Mouse (Mus musculus) kidney, adult 11 months (tissue): ENCODE measurements at regions not wholly inside any gene's neighbourhood (a gene's known extent, or its start where the extent isn't known, plus 50 kb on each side); places are given as distances from the start of the nearest gene placed in this dataset.
A peak's percentile ranks its signal among the peaks of the same experiment; 100 is the strongest.

Experiments
- DNase-seq: peaks from one replicate; pipeline ENCODE4 v3.0.0; 2022

DNA sequence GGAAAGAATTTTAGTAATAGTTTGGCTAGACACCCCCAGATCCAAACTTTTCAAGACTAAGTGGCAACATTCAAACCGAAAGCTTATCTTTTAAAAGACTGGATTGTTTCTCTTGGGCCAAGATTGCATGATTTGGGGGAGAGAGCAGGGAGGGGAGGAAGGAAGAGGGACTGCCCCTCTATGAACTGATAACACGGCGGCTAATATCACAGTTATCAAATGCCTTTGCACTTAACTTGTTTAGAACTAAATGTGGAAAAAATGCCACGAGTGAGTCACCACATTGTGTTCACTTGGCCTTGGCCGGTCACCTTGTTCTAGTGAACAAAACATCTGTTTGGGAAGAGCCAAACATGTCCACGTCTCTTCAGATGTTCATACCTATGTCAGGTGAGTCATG, 92.3 kb downstream of the Tes start:
- no peak for DNase-seq

DNA sequence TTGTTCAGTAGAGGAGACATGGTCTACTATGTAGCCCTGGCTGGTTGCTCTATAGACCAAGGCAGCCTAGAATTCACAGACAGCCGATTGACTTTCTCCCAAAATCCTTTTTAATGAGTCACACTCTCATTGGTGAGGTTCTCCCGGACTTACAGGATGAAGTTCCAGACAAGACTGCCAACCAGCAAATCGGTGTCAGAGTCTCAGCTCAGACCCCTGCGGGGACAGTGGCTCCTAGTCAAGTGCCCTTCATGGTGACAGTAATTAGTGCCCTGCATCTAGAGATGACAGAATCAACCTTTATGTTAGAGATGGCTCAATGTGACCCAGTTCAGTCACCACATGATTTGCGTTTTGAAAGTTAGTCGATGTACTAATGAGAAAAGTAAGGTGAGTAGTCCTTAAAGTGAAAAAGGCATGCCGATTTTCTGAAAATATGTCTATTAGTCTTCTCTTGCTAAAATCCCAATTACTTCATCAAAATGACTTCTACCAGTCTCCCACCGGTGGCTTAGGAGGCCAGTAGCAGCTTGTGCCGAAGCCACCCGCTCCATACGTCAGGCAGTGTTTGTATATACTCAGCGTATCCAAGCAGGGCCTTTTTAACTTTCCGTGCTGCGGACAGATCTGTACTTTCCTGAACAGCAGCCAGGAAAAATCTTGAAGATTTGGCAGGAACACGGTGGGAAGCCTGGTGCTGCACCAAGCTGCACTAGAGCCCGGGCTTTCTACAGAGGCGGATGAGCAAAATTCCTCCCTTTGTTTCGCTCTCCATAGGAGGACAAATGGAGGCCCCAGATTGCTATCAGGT, 105.2 kb downstream of the Tes start:
- no peak for DNase-seq

DNA sequence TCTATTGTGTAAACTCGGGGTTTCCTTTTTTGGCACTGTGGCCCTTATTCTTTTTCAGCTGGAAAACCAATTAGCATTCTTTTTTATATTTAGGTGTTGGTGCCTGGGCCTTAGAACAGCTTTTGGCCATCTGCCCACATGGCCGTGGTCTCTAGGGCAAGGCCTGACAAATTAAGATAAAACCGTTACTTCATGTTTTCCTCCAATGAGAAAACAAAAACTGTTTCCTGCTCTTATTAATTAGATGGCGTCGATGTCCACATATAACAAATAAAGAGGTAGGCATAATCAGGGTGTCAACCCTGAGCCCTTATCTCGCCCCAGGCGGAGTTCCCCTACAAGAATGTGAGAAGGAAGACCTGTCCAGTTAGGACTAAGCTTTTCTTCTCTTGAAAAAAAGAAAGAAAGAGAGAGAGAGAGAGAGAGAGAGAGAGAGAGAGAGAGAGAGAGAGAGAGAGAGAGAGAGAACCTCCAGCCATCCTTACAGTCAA, 105.9 kb downstream of the Tes start:
- DNase-seq: no peak

DNA sequence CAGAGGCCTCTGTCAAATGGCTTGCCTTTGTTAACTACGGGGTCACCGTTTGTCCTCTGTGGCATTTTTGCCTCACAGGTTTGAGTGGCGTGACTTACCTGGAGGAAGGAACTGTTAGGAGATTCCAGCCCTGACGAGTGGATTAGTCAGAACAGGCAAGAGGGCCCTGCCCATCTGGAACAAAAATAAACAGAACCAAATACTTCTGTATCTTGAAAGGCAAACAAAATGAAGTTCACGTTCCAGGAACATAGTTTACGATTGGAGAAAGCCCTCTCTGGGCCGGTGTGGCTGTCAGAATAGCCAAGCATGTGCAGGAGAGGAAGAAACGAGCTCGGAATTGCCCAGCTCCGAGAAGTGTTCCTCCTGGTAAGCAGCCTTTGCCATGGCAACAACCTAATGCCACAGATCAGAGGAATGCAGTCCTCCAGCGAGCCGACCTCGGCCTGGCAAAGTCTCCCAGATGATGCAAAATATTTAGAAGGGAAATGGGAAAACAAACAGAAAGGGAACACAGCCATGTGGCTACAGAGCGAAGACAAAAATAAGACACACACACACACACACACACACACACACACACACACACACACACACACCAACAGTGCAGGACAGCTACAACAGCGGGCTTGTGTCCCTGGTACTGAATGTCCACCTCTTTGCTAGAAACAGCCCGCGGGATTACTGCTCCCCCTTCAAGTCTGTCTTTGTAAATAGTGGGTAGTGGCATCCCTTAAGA, 106.5 kb downstream of the Tes start:
- DNase-seq: peak; percentile 28

DNA sequence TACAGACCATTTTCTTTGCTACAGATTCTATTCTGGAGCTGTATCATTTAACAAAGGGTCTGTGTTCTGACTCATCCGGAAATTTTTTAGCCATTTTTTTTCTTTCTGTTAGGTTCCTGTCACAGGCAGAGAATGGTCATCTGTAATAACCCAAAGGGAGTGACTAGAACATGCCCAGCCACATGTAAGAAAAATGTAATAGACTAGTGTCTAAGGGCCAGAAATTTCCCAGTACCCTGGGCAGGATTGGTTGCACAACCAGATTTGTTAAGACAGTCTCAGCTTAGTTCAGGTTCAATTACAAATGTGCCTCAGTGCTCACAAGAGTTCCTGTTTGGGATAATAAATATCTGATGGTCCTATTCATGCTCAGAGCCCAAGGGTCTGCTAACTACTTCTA, 107.1 kb downstream of the Tes start:
- no peak for DNase-seq

DNA sequence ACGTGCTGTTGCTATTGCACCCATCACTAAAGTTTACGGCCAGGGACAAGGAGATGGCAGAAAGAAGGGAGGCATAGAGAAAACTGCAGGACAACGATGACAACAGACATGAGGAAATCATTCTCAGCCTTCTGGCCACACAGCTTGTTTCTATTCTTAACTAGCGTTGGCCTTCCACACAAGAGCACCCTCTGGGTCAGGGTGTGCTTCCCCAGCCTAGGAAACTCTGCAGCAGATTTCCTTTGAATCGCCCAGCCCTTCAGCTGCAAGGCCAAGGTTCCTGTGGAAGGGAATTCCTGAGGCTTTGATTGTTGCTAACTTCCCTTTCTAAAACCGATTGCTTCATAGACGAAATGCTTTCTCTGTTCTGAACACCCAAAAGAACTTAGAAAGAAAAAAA, 103.8 kb upstream of the Cav2 start:
- no peak for DNase-seq

DNA sequence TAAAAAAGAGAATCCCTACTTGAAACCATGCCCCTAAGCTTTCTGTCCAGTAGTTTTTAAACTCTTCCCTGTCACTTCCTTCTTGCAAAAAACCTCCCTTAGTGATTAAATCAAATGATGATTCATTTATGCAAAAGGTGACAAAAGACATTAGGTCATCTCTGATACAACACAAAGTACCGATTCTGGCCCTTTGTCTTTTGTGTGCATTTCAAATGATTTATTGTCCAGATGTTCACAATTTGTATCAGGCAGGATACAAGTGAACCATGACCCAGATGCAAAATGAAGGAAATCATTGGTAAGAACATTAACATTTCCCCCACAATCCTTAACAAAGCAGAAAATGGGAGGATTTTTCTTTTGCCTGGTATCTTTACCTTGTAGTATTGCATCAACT, 101.5 kb upstream of the Cav2 start:
- DNase-seq: no peak

DNA sequence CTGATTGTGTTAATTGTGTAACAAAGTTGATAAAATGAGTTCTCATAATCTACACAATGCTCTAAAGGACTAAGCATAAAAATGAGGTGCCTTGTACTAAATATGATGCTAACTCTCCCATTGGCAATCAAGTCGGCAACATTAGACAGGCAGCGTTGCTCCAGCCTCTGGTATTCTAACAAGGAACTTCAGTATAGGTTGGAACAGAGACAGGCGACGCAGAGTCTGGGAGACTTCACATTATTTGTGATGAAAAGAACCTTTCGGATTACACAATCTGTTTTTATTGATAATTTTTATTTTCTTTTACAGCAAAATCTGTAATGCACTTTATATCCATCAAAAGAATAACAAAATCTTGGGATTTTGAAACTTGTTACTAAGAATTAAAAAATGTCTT, 94.4 kb upstream of the Cav2 start:
- DNase-seq: no peak

DNA sequence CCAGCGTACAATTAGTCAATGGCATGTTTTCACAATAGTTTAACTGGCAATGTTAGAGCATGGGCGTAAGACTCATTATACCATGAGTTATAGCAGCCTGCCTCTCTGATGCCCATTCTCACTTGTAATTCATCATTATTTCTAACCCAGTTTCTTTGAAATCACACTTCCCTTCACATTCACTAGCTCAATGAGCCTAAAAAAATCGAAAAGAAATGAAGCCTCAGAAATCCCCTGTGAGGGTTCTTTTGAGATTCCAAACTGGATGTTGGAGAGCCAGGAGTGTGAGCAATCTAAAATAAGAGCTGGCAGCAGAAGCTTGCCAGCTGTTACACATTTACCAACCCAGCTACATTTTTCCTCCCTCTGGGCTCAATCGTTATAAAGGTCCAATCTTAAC, 93.9 kb upstream of the Cav2 start:
- DNase-seq: no peak

DNA sequence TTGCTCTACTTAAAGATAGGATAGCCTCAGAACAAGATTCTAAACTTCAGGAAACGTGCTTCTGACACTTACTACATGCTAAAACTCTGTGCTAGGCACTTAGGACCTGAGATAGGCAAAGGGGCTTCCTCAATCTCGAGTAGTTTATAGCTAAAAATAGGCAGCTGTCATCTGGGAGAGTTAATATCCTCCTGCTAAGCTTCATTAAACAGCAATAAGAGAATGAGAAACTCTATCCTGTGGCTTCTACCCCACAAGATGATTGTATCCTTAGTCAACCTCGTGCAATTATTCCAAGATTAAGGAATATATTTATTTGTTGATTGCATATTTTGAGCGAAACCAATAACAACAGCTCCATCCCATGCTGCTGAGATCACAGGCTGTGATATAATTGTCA, 85.4 kb upstream of the Cav2 start:
- no peak for DNase-seq

DNA sequence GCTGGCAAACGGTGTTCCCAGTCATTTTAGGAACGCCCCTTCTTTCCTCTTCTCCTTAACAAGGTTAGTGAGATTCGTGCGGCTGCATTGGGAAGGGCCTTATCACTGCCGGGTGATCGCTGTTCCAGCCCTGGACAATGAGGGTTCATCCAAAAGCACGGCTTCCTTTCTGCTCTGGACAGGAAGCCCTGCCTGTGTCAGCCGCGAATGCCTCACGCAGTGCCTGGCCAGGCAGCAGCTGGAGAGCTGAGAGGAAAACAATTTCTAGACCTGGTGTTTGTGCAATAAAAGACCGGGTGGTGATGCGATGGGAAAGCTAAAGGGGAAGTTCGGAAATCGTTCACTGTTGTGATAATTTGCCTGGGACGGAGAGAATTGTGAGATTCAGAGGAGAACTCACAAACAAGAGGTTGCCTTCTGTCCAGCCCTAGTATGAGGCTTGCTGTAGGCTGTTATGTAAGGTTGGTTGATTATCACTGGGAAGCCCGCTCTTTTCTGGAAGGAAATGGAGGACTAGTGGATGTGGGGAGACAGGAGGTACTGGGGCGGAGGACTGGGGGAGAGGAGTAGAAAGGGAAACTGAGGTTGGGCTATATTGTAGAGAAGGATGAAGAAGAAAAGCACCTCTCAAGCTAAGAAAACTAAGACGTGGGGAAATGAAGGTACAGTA, 83.1 kb upstream of the Cav2 start:
- peak; percentile 52 for DNase-seq

DNA sequence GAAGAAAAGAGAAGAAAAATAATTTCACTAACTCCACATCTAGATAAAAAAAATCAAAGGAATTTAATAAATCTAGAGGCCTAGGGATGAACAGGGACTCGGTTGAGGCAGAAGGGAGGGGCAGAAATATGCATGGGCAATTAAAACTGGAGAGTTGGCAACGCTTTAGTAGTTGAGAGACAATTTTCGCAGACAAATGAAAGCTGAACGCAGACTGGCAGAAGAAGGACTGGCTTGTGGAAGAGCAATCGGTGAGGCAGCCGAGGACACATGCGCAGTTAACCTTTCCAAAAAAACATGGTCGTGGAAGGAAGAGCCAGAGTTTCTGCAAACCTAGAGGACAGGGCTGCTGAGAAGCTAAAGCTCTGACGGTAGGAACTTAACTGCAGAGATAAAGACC, 82.1 kb upstream of the Cav2 start:
- DNase-seq: no peak

DNA sequence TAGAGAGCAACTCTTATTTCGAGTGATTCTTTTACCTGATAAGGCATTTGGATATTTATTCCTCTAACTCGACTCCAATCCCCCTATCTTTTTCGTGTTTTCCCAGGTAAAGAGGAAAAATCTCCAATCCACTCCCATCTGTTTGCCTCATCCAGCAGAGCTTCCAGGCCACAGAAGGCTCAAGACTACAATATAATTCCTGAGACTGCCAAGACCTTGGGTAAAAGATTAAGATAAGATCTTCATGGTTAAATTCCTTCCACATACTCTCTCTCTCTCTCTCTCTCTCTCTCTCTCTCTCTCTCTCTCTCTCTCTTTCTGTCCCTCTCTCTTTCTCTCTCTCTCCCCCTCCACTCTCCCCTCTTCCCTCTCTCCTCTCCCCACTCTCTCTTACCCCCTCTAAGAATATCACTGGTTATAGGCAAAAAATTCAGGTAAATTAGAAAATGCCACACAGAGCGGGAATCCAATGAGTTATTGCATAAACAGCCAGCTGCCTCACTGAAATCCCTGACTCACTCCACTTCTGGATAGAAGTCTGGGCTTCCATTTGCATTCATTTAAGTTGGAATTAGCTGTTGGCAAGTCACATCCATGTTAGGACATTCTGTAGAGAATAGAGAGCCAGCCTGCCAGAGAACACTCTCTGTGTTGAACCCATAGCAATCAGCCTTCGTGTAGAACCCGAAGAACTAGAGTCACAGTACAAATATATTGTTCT, 78.9 kb upstream of the Cav2 start:
- DNase-seq: no peak

DNA sequence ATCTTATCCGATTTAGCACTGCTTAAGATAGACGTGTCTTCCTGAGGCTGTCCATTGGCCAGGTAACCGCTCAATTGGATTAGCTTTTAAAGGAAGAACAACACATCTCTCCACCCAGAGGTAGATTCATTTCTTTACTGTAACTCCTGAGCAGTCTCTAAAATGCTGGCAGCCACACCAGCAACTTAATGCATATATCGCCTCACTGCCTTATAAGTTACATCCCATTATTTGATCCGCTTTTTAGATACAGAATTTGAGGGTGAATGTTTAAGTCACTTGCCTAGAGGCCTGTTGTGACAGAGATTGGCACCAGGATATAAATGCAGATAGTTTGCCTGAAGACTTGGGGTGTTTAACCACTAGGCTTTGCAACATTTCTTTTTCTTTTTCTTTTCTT, 77.7 kb upstream of the Cav2 start:
- no peak for DNase-seq

DNA sequence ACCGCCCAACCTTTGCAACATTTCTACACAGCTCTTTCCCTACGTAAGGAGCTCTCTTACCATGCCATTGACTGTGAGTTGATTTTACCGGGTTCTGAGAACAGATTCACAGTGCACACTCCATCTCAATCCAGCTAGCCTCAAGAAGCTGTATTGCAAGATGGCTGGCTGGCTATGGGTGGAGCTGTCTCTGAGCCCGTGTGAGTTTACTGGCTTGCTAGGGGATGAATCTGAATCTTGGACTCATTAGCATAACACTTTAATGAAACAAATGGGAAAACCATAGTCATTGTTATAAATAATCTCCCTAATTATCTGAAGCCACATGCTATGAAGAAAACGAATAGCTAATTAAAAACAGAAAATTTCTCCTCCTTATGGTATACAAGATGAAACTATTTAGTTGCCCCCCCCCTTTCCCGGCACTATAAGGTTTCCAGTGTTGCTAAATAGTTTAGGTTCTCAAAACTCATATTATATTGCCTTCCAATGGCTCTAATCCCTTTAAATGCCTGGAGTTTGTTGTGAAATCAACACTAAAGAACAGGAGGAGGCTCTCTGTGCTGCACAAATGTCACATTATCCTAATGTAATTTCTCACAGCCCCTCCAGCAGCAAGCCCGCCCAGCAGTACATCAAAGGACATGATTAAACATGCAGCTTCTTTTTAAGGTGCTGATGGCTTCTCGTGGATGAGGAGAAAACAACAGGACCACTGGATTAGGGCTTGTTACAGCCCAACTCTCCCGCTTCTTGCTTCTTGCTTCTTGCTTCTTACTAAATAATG, 76.9 kb upstream of the Cav2 start:
- DNase-seq: no peak

DNA sequence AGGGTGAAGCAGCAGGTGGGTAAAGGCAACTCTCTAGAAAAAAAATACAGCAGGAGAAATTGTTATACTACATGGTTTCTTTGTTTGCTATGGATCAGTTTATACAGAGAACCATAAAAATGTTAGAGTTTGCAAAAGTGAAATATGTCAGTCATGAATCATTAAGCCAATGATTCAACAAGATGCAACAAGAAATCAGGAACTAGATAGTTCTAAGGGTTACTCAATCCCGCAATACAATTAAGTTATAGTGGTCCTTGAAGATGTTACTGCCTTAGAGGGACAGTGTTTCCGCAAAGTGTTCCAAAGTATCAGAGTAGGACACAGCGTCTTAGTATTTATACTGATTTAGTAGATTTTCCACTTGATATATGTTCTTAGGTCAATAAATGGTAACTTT, 74.1 kb upstream of the Cav2 start:
- DNase-seq: no peak

DNA sequence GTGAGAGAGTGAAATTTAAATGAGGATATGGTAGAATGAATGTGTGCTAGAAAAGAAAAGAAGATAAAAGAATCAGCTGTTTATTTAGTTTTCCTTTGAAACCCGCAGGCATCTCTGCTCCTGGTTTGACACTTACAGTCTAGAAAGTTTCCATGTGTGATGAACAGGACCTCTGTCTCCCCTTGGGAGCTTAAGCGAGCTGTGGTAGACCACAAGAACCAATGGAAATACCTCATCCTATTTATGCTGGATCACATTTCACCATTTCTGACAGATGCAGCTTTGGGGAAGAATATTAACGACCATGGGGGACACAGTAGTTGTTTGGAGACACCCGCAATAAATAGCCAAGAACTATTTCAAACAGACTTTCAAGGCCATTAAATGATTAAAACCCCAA, 71.2 kb upstream of the Cav2 start:
- no peak for DNase-seq

DNA sequence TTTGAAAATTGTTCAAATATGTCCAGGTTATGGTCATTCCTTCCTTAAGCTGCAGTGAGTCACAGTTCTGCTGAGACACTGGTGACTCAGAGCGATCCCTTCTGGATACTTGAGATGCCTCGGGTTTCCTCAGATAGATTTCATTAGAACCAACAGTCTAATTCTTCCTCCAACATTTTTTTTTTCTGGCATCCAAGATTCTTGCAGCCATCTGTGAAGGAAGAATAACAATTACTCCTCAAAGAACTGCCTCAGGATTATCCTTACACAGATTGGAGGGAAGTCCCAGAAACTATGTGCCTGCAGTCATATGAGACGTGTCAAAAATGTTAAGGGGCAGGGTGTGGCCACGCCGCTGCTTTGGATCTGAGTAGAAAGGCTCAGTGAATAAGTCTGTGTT, 69.6 kb upstream of the Cav2 start:
- no peak for DNase-seq

DNA sequence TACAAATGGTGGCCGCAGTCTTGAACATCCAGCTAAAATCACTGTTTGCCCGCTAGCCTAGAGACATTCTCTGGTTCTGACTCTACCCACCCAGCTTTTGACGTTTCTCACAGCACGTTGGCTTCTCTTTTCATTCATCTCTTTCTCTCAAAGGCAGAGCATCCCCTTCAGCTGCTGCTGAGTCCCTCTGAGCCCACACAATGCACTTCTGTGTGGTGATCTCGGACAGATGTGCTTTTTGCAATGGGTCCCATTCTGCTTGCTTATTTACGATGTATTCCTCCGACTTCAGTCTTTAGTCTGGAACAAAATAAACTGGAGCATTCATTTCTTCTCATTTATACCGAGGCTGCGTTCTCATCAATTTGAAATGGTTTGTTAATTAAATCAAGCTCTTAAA, 66.2 kb upstream of the Cav2 start:
- no peak for DNase-seq

DNA sequence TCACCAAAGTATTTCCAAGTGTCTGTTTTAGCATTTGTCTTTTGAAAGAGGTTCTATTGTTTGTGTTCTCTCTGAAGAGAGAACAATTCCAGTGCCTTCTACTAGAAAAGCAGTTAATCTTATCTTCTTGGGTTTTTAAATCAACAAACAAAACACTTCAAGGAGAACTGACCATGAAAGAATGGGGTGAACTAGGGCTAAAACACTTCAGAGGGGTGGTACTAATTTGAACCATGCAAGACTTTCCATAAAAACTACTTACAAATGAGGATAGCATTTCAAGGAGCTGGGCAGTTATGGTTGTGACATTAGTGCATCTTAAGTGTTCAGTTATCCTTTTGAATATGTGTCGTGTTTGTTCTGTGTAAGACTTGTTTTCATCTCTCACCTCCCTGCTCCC, 64.5 kb upstream of the Cav2 start:
- DNase-seq: no peak

DNA sequence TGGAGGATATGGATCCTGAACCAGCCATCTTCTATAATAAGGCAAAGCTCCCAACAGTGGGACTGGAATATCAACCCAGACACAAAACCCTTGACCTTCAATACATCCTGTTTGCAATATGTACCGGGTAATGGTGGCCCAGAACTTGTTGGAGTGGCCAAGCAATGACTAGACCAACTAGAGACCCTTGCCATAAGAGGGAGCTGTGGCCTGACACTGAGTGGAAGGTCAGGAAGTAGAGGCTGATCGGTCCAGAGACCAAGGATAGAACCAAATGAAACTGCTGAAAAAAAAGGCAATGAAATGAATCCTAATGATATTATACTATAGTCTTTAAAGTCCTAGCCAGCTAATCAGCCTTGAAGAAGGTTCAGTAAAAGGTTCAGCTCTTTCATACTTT, 57.2 kb upstream of the Cav2 start:
- DNase-seq: no peak

DNA sequence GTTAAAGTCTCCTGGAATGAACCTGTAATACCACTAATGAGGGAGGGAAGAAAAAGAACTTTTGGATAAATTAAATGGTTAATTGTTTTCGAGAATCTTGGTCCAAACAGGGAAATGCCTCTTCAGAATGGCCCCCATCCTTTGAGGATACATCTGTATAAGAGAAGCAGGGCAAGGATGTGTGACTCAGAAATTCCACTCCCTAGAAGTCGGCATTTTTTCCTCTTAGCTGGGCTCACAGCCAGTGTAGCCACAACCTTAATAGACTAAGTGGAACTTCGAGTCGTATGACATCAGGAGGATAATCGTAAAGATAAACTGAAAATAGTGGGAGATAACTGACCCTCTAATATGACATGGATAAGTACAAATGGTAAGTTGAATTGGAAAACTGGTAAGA, 56.1 kb upstream of the Cav2 start:
- peak; percentile 21 for DNase-seq

DNA sequence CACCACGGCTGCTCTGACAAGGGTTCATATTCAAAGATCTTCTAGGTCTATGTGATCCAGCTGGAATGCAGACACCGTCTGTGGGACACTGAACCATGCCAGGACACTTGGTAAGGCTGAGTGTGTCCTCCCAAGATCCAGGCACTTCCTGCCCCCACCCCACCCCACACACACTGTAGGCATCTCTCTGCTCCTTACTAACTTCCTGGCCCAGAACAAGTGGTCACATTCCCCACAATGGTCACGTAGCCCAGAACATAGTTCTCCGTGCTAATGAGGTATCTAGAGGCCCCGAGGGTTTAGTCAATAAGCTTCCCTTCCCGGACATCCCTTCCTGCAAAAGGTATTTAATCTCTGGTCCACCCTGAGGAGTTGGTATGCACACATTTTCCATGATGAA, 54.5 kb upstream of the Cav2 start:
- DNase-seq: no peak
